Mouse (Mus musculus) MEL (cell line): Measurements from ENCODE around the gene Smu1. TPM values are rescaled to one million over a fixed set of nuclear protein-coding genes. Genes with fewer than 3 reads are reported as not detected.

Source experiments
- DNase-seq: peaks from one replicate; pipeline ENCODE4 v3.0.0; 2011; ENCODE audit warnings: low read depth, low spot score
- H3K27ac ChIP-seq: 2 replicates; pipeline ENCODE4 v1.5.1; 2012; ENCODE audit warnings: low read depth, mild to moderate bottlenecking, control low read depth, low read length, moderate library complexity; ENCODE audit not compliant: control insufficient read depth
- H3K27me3 ChIP-seq, 2 experiments: fragments of 150-350 bp in 1 of 2; sonication (generic) in 1 of 2; 2 replicates each; pipeline ENCODE4 v1.6.1; 2012; ENCODE audit warnings: low read length in 2 of 2, mild to moderate bottlenecking in 2 of 2, improper control_type of control experiment in 1 of 2, moderate library complexity in 1 of 2; ENCODE audit not compliant: insufficient read depth in 2 of 2, control insufficient read depth in 1 of 2
- H3K36me3 ChIP-seq, 2 experiments: 2 replicates each; pipeline ENCODE4 v1.6.1; 2012 to 2014; ENCODE audit warnings: low read length in 2 of 2, improper control_type of control experiment in 1 of 2, inconsistent platforms in 1 of 2, mild to moderate bottlenecking in 1 of 2; ENCODE audit not compliant: insufficient read depth in 2 of 2, control insufficient read depth in 1 of 2
- H3K4me1 ChIP-seq, 2 experiments: fragments of 150-350 bp in 1 of 2; sonication (generic) in 1 of 2; 2 replicates each; pipeline ENCODE4 v1.6.1; 2012; ENCODE audit warnings: low read length in 2 of 2, improper control_type of control experiment in 1 of 2, mild to moderate bottlenecking in 1 of 2; ENCODE audit not compliant: insufficient read depth in 2 of 2, control insufficient read depth in 1 of 2
- H3K4me3 ChIP-seq, 2 experiments: fragments of 150-350 bp in 1 of 2; sonication (generic) in 1 of 2; 2 replicates each; pipeline ENCODE4 v1.5.1; 2012; ENCODE audit warnings: low read depth in 2 of 2, low read length in 2 of 2, mild to moderate bottlenecking in 2 of 2, moderate library complexity in 2 of 2, control low read depth in 1 of 2, improper control_type of control experiment in 1 of 2; ENCODE audit not compliant: control insufficient read depth in 1 of 2, insufficient read depth in 1 of 2
- H3K79me2 ChIP-seq: 2 replicates; pipeline ENCODE4 v1.6.1; 2012; ENCODE audit warnings: mild to moderate bottlenecking, low read length, moderate library complexity; ENCODE audit not compliant: control insufficient read depth, poor library complexity, insufficient read depth
- H3K9ac ChIP-seq: 2 replicates; pipeline ENCODE4 v1.6.1; 2012; ENCODE audit warnings: low read depth, mild to moderate bottlenecking, control low read depth, low read length, moderate library complexity; ENCODE audit not compliant: control insufficient read depth, poor library complexity, severe bottlenecking
- H3K9me3 ChIP-seq: fragments of 150-350 bp; sonication (generic); replicated peaks from 2 replicates; pipeline ENCODE4 v1.6.1; 2012; ENCODE audit warnings: mild to moderate bottlenecking, low read length, improper control_type of control experiment, moderate library complexity; ENCODE audit not compliant: insufficient read depth
- CHD1 ChIP-seq: IDR thresholded peaks from 2 replicates; pipeline ENCODE4 v1.6.1; 2012; ENCODE audit warnings: low read depth, mild to moderate bottlenecking, inconsistent platforms, low read length, improper control_type of control experiment
- CHD2 ChIP-seq: IDR thresholded peaks from 2 replicates; pipeline ENCODE4 v1.6.1; 2011; ENCODE audit warnings: low read length, improper control_type of control experiment
- CTCF ChIP-seq, 3 experiments: IDR thresholded peaks in 2 of 3; conservative IDR thresholded peaks in 1 of 3; 2 replicates each; pipeline ENCODE4 v1.5.1; 2011 to 2012; ENCODE audit warnings: low read length in 3 of 3, low read depth in 2 of 3, mild to moderate bottlenecking in 2 of 3, improper control_type of control experiment in 1 of 3, inconsistent platforms in 1 of 3, mixed read lengths in 1 of 3, moderate library complexity in 1 of 3; ENCODE audit not compliant: control insufficient read depth in 1 of 3, insufficient read depth in 1 of 3, poor library complexity in 1 of 3, severe bottlenecking in 1 of 3
- GABPA ChIP-seq: IDR thresholded peaks from 2 replicates; pipeline ENCODE4 v1.6.1; 2012; ENCODE audit warnings: low read depth, mild to moderate bottlenecking, inconsistent platforms, low read length, improper control_type of control experiment, moderate library complexity
- HCFC1 ChIP-seq: IDR thresholded peaks from 2 replicates; pipeline ENCODE4 v1.6.1; 2012; ENCODE audit warnings: low read depth, mild to moderate bottlenecking, inconsistent platforms, low read length, improper control_type of control experiment, moderate library complexity
- JUND ChIP-seq: IDR thresholded peaks from 2 replicates; pipeline ENCODE4 v1.6.1; 2011; ENCODE audit warnings: low read depth, mild to moderate bottlenecking, improper control_type of control experiment, low read length
- MAX ChIP-seq: IDR thresholded peaks from 2 replicates; pipeline ENCODE4 v1.6.1; 2011; ENCODE audit warnings: low read length, improper control_type of control experiment
- MEF2A ChIP-seq: IDR thresholded peaks from 2 replicates; pipeline ENCODE4 v1.6.1; 2014; ENCODE audit warnings: low read depth, mild to moderate bottlenecking, inconsistent platforms, low read length, improper control_type of control experiment; ENCODE audit not compliant: poor library complexity, insufficient replicate concordance, severe bottlenecking; ENCODE audit errors: extremely low read depth
- MXI1 ChIP-seq: IDR thresholded peaks from 2 replicates; pipeline ENCODE4 v1.6.1; 2011; ENCODE audit warnings: mild to moderate bottlenecking, low read depth, low read length, improper control_type of control experiment
- MYB ChIP-seq: IDR thresholded peaks from 2 replicates; pipeline ENCODE4 v1.6.1; 2011; ENCODE audit warnings: mild to moderate bottlenecking, low read depth, low read length, improper control_type of control experiment
- MYC ChIP-seq: IDR thresholded peaks from 2 replicates; pipeline ENCODE4 v1.6.1; 2011; ENCODE audit warnings: low read depth, mild to moderate bottlenecking, low read length, improper control_type of control experiment, moderate library complexity
- POLR2AphosphoS2 ChIP-seq: IDR thresholded peaks from 2 replicates; pipeline ENCODE4 v1.6.1; 2011; ENCODE audit warnings: low read length, improper control_type of control experiment
- RAD21 ChIP-seq: IDR thresholded peaks from 2 replicates; pipeline ENCODE4 v1.6.1; 2011; ENCODE audit warnings: mild to moderate bottlenecking, low read depth, low read length, improper control_type of control experiment
- RCOR1 ChIP-seq: IDR thresholded peaks from 2 replicates; pipeline ENCODE4 v1.6.1; 2012; ENCODE audit warnings: low read depth, mild to moderate bottlenecking, inconsistent platforms, low read length, improper control_type of control experiment
- SIN3A ChIP-seq: IDR thresholded peaks from 2 replicates; pipeline ENCODE4 v1.6.1; 2012; ENCODE audit warnings: low read length, improper control_type of control experiment, inconsistent platforms
- SMC3 ChIP-seq: IDR thresholded peaks from 2 replicates; pipeline ENCODE4 v1.6.1; 2011; ENCODE audit warnings: low read depth, low read length, improper control_type of control experiment
- TAL1 ChIP-seq: IDR thresholded peaks from 2 replicates; pipeline ENCODE4 v1.6.1; 2012; ENCODE audit warnings: mild to moderate bottlenecking, inconsistent platforms, low read length, moderate library complexity, mixed read lengths
- TBP ChIP-seq: IDR thresholded peaks from 2 replicates; pipeline ENCODE4 v1.8.0; 2011; ENCODE audit warnings: low read depth, low read length, improper control_type of control experiment
- USF1 ChIP-seq: IDR thresholded peaks from 2 replicates; pipeline ENCODE4 v1.6.1; 2014; ENCODE audit warnings: low read depth, mild to moderate bottlenecking, inconsistent platforms, low read length, improper control_type of control experiment, moderate library complexity
- USF2 ChIP-seq, 2 experiments: IDR thresholded peaks; 2 replicates each; pipeline ENCODE4 v1.6.1; 2011 to 2012; ENCODE audit warnings: improper control_type of control experiment in 2 of 2, low read length in 2 of 2, borderline replicate concordance in 1 of 2, inconsistent platforms in 1 of 2, low read depth in 1 of 2, mild to moderate bottlenecking in 1 of 2; ENCODE audit not compliant: insufficient read depth in 1 of 2
- ZC3H11A ChIP-seq: IDR thresholded peaks from 2 replicates; pipeline ENCODE4 v1.6.1; 2012; ENCODE audit warnings: low read depth, mild to moderate bottlenecking, inconsistent platforms, low read length, improper control_type of control experiment
- ZKSCAN1 ChIP-seq: IDR thresholded peaks from 2 replicates; pipeline ENCODE4 v1.6.1; 2012; ENCODE audit warnings: low read depth, mild to moderate bottlenecking, inconsistent platforms, low read length, improper control_type of control experiment, moderate library complexity
- ZNF384 ChIP-seq: IDR thresholded peaks from 2 replicates; pipeline ENCODE4 v1.6.1; 2012; ENCODE audit warnings: low read depth, mild to moderate bottlenecking, inconsistent platforms, low read length, improper control_type of control experiment
- polyA plus RNA-seq, 2 experiments: library from polyadenylated mRNA; stranded (reverse) in 1 of 2; unstranded in 1 of 2; fragments of >175 nt in 1 of 2; fragments of >200 nt in 1 of 2; gene quantifications; 2 replicates each; pipeline versions ENCODE4 v1.2.1 to v1.2.4; 2012; ENCODE audit warnings: low replicate concordance in 2 of 2, low read depth in 1 of 2; ENCODE audit not compliant: insufficient read length in 2 of 2, insufficient read depth in 1 of 2, missing spikeins in 1 of 2
- total RNA-seq: library from RNA; depleted of rRNA; stranded (reverse); fragments of 300-350 nt; gene quantifications from 2 replicates; pipeline ENCODE4 v1.2.3, GENCODE M21; 2012

Smu1 gene
- total and polyA plus RNA-seq, 3 experiments, result 111 to 124 TPM; not detected in 1

DNA sequence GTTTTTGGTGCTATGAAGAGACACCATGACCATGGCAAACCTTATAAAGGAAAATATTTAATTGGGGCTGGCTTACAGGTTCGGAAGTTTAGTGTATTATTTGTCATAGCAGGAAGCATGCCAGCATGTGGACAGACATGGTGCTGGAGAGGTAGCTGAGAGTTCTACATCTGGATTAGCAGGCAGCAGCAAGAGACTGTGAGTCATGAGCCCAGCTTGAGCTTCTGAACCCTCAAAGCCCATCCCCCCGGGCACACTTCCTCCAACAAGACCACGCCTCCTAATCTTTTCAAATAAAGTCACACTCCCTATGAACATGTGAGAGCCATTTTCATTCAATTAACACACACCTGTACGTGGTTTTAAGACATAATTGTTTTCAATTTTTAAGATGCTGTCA is 18.7 kb upstream of the Smu1 start:
- Histone ChIP-seq H3K9me3 (no peaks in the 10 kb centered on the region), H3K27ac (peak overlapping the region; percentile 35; the same call in 1 of the 2 replicates), H3K27me3 (no peaks in the 10 kb centered on the region), H3K4me3 (no peak overlapping the region), H3K79me2 (no peaks in the 10 kb centered on the region), H3K36me3 (peaks cover 0 to 30% of the 10 kb centered on the region in 2 experiments; a peak in 2 of 4 replicates), H3K4me1 (peaks cover 2 to 40% of the 10 kb centered on the region in 2 experiments), H3K9ac (no peak overlapping the region)
- peak; percentile 88 for DNase-seq
- TF ChIP-seq MAX (no peak), MEF2A (no peak), TAL1 (peak; percentile 18; the same call in 1 of the 2 replicates), ZNF384 (no peak), SMC3 (no peak; the same call in 1 of the 2 replicates), JUND (no peak), MYC (0 out of 2 replicates have a peak, but pooled peaks have one; percentile 45), GABPA (no peak), CHD2 (no peak), MXI1 (no peak), POLR2AphosphoS2 (no peak), HCFC1 (no peak), ZKSCAN1 (no peak)

DNA sequence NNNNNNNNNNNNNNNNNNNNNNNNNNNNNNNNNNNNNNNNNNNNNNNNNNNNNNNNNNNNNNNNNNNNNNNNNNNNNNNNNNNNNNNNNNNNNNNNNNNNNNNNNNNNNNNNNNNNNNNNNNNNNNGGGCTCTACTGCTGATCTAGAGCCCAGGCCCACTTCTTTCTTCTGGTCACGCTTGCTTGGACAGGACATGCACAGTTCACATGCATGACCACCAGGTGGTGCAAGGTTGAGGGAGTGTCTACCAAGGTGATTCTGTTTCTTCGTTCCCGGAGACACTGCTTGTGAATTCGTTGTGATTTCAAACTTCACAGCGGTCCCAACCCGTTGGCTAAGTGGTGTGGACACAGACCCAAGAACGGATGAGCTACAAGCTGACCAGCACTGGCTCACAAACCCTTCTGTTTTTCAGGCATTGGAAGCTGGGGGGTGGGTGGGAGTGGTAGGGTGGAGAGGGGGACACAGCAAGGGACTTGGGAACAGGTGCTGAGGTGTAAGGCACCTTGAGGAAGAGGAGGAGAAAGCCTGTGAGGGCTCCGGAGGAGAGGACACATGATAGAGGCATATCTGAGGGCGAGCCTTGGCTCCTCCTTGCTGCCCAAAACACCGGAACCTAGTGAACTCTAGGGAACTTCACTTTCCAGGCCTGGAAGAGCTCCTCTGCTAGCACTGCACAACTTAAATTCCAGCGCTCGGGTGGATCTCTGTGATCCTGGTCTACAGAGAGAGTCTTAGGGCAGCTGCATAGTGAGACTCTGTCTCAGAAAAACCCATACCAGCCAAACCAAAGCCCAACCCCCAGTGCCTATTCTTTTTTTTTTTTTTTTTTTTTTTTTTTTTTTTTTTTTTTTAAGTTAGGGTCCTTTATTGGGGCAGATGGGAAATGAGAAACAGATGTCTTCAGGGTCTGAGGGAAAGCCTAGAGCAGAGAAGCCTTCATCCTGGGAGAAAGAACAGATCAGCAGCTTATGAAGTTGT is 16.8 kb upstream of the Smu1 start:
- H3K79me2 ChIP-seq, result no peaks in the 10 kb centered on the region
- H3K9ac ChIP-seq, result peak overlapping the region; percentile 49
- peak overlapping the region in 1 of 2 experiments; percentile 32; a peak in 2 of 4 replicates for H3K4me3 ChIP-seq

More for the DNA sequence above, 16.8 kb upstream of the Smu1 start:
- peaks cover 0 to 17% of the 10 kb centered on the region in 2 experiments; a peak in 2 of 4 replicates for H3K36me3 ChIP-seq
- no peaks in the 10 kb centered on the region for H3K27me3 ChIP-seq
- peak; percentile 88 for DNase-seq
- no peak overlapping the region for H3K27ac ChIP-seq
- H3K4me1 ChIP-seq, result peaks cover 4 to 34% of the 10 kb centered on the region in 2 experiments
- TF ChIP-seq RCOR1, result no peak
- peak; percentile 92 for TF ChIP-seq ZC3H11A
- TF ChIP-seq CTCF (IDR thresholded peaks at IDR 0.05 in 2 of 3, conservative IDR thresholded peaks at IDR 0.05 in 1 of 3; ENCODE audit: control insufficient read depth in 1 of 3, insufficient read depth in 1 of 3, low read depth in 2 of 3, low read length in 3 of 3, poor library complexity in 1 of 3, severe bottlenecking in 1 of 3), result peak; percentile 85 to 97 (median 97)
- no peak for TF ChIP-seq USF2 (IDR thresholded peaks at IDR 0.05; ENCODE audit: borderline replicate concordance in 1 of 2, insufficient read depth in 1 of 2, low read depth in 1 of 2, low read length in 2 of 2)
- peak; percentile 82 for TF ChIP-seq RAD21
- no peak for TF ChIP-seq USF1
- no peak for TF ChIP-seq MYB
- no peak for TF ChIP-seq CHD1
- TF ChIP-seq TBP, result no peak
- TF ChIP-seq SIN3A, result 0 out of 2 replicates have a peak, but pooled peaks have one; percentile 51
- TF ChIP-seq SMC3, result peak; percentile 100
- peak; percentile 76 for TF ChIP-seq ZNF384
- TF ChIP-seq ZKSCAN1, result no peak
- H3K9me3 ChIP-seq, result no peaks in the 10 kb centered on the region
